Mouse (Mus musculus): ENCODE measurements around the gene Frmd4b.

GRCm38 (mm10) chr6:97276366-97276765 is 341.0 kb downstream of the Frmd4b start:
- TF ChIP-seq CTCF (IDR thresholded peaks at IDR 0.05; ENCODE audit: low read depth, low read length) (no peak), POLR2A (IDR thresholded peaks at IDR 0.05; ENCODE audit: extremely low read depth, insufficient read depth, low read length) (no peak)

Measured in liver, adult 2 months (tissue).